Mouse (Mus musculus) kidney, adult 18-20 months (tissue): ENCODE data around the gene Gga1.

Source experiments
- DNase-seq: peaks from one replicate; pipeline ENCODE4 v3.0.0; 2021

The Gga1 gene

GRCm38 (mm10) chr15:78914823-78915659 lies 38.1 kb downstream of the Gga1 start:
- DNase-seq: no peak

DNA sequence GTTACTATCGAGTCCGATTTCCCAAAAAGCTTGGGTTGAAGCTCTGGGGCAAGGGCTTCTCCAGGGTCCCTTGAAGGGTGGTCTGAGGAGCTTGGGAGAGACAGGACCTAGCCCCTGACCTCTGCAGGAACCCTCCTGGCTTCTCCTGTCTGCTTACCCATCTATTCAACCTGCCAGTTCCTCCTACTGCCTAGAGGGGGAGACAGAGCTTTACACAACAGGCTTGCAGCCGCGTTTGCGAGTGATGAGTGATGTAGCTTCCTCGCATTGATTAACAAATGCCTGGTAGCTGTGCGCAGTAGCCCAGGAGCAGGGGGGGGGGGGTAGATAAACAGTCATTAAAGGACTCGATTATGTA lies 38.6 kb downstream of the Gga1 start:
- DNase-seq: peak; percentile 71

DNA sequence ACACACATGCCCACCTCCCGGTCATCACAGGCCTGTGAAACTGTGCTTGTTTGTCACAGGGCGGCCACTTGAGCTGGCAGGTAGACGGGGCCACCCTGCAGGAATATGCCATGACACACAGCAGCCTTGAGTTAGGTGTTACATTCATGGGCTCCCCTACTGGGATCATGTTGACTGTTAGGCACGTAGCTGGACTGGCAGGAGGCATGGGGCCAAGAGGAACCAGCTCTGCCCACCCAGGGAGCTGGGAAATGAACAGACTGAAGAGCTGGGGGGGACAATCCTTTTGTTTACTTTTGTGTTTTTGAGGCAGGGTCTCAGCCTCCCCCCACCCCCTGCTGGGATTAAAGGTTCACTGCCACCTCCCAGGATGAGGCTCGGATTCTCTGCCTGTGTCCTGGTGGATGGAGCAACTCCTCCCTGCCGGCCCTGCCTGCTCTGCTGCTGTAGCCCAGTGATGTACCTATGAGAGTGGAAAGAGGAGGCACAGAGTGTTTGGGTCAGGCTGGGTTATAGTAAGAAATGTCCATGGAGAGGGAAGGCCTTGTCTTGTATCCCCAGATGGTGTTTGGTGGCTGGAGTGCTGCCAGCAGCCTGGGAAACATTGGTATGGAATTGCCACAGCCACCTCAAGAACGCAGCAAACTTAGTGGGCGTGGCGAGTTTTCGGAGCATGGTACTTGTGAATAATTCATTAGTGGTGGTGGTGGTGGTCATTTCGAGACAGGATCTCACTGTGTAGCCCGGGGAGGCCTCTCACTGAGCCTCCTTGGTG lies 39.2 kb downstream of the Gga1 start:
- no peak for DNase-seq

DNA sequence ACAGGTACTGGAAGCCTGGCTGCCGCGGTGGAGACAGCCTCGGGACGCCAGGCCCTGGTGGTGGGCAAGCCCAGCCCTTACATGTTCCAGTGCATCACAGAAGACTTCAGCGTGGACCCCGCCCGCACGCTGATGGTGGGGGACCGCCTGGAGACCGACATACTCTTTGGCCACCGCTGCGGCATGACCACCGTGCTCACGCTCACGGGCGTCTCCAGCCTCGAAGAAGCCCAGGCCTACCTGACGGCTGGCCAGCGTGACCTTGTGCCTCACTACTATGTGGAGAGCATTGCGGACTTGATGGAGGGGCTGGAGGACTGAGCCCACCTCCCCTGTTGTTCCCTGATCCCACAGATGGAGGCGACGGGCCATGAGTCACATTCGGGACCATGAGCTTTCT lies 41.1 kb downstream of the Gga1 start:
- DNase-seq: no peak

- DNase-seq: no peak
These were observed 42.9 kb downstream of the Gga1 start for GRCm38 (mm10) chr15:78919914-78920313.

- no peak for DNase-seq
These were observed 45.7 kb downstream of the Gga1 start for GRCm38 (mm10) chr15:78922700-78923099.

GRCm38 (mm10) chr15:78923585-78923984 lies 46.6 kb downstream of the Gga1 start:
- no peak for DNase-seq

GRCm38 (mm10) chr15:78925129-78925528 lies 48.1 kb downstream of the Gga1 start:
- DNase-seq: peak; percentile 39

- DNase-seq: peak; percentile 91
These were observed 49.3 kb downstream of the Gga1 start, which contains the start of gene Lgals1 for GRCm38 (mm10) chr15:78926021-78926919. Gene Lgals1, plus strand, starts transcription at chr15:78926725.

GRCm38 (mm10) chr15:78927021-78927787 lies 50.2 kb downstream of the Gga1 start:
- peak; percentile 36 for DNase-seq

DNA sequence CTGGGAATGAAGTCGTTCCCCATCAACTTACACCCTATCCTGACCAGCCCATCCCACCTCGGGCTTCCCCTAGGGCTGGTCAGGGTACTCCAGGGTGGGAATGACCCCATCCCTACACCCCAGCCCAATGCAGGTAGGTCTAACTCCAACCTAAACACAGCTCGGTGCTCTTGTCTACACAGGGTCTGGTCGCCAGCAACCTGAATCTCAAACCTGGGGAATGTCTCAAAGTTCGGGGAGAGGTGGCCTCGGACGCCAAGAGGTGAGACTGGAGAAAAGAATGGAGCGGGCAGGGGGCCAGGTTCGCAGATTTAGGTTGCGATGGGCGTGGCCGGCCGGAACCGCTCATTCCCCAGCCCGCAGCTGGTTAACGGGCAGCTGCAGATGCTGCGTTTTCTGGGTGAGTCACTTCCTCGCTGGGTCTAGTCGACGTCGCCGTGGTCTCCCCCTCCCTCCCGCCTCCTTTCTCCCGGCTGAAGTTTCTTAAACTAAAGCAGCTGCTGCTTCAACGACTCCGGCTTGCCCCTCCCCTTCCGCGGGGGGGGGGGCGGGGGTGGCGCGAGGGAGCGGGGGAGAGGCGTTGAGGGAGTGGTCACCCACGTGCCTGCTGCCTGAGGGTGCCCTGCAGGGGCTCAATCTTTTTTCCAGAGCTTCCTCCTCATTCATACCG lies 50.9 kb downstream of the Gga1 start:
- peak; percentile 55 for DNase-seq

- no peak for DNase-seq
These were observed 51.5 kb downstream of the Gga1 start for GRCm38 (mm10) chr15:78928539-78928938.

- DNase-seq: no peak
These were observed 53.3 kb downstream of the Gga1 start for GRCm38 (mm10) chr15:78930192-78930706.

- DNase-seq: no peak
These were observed 53.9 kb downstream of the Gga1 start for GRCm38 (mm10) chr15:78930801-78931426.

DNA sequence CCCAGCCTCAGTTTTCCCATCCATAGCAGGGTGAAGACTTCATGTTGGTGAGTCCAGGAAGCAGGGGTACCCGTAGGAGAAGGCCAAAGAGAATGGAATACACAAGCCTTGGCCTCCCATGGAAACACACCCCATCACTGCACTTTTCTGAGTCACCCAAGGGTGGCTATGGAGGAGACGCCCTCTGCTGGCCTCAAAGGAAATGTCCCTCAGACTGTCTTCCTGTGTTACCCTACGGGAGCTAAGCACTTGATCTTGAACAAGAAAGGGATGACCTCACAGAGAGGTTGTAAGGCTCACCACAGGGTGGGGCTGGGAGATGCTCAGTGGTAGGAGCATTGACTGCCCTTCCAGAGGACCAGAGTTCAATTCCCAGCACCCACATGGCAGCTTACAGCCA lies 54.6 kb downstream of the Gga1 start:
- peak; percentile 55 for DNase-seq

- peak; percentile 89 for DNase-seq
These were observed 57.9 kb downstream of the Gga1 start, which contains the start of gene Nol12 for GRCm38 (mm10) chr15:78934784-78935320. Gene Nol12, plus strand, starts transcription at chr15:78934933.

DNA sequence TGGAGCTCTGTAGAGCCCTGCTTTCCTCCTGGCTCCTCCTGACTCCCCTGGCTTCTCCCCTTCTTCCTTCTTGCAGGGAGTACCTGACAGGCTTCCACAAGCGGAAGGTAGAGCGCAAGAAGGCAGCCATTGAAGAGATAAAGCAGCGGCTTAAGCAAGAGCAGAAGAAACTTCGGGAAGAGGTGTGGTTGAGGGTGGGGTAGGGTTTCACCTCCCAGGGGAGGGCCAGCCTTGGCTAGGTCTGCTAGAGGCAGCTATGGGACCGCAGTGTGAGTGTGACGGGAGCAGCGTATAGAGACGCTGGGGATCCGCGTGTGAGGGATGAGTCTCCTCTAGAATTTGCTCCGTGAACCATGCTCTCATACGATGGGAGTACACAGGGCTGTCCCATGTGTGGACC lies 59.4 kb downstream of the Gga1 start:
- DNase-seq: no peak

DNA sequence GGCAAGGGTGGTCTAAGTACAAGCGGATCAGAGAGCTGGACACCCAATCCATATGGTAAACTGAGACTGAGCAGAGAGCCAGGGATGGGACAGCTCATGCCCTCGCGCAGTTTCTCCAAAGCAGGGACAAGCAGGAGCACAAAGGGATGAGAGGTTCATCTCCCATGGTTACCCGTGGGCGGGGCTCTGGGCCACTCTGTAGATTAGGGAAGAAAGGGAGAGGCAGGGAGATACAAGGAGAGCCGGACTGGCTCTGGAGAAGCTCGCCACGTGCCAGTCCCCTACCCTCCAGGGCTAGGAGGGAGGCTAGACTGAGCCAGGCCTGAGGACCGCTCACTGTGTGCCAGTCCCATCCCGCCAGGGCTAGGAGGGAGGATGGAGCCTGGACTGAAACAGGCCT lies 60.3 kb downstream of the Gga1 start:
- DNase-seq: no peak

DNA sequence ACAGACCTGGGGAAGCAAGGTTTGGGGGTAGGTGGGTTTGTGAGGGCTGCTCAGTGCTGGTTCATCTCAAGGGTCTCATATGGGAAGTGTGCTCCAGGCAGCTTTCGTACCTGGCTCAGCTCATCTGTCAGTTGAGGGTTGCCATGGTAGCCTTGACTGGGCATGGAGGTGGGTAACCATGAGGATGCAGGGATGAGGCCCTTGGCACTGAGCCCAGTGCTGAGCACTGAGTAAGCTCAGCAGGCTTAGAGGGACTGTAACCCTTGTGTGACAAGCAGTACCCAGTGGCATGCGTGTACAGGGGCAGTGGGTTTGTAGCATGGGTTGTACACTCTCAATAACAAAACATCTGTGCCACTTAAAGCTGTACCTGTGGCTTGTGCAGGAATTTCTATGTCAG lies 61.0 kb downstream of the Gga1 start:
- no peak for DNase-seq

GRCm38 (mm10) chr15:78940325-78940724 lies 63.3 kb downstream of the Gga1 start:
- no peak for DNase-seq

GRCm38 (mm10) chr15:78942663-78943062 lies 65.7 kb downstream of the Gga1 start:
- DNase-seq: peak; percentile 87
